Mouse (Mus musculus): ENCODE results near the gene Becn1. TPM values are rescaled to one million over a fixed set of nuclear protein-coding genes. Genes with fewer than 3 reads are reported as not detected.
A peak's percentile ranks its signal among the peaks of the same experiment; 100 is the strongest.

The Becn1 gene
- total RNA-seq, 2 experiments from 2014 or later = 219 to 223 TPM

- H3K27ac ChIP-seq = peak overlapping the region; percentile 96
- peak in 1 of 2 experiments; percentile 34 for DNase-seq (ENCODE audit: low spot score in 2 of 2)
- peak overlapping the region; percentile 86 for H3K4me3 ChIP-seq
- no peak for TF ChIP-seq CTCF (conservative IDR thresholded peaks at IDR 0.05)
These were observed 24.5 kb downstream of the Becn1 start for GRCm38 (mm10) chr11:101277381-101278222.

- no peak overlapping the region for H3K4me3 ChIP-seq
- peak overlapping the region; percentile 7; the same call in 1 of the 2 replicates for H3K27ac ChIP-seq
- DNase-seq (ENCODE audit: low spot score in 2 of 2) = no peak
- TF ChIP-seq CTCF (conservative IDR thresholded peaks at IDR 0.05) = no peak
These were observed 25.6 kb downstream of the Becn1 start for GRCm38 (mm10) chr11:101276319-101277070.

- TF ChIP-seq CTCF (conservative IDR thresholded peaks at IDR 0.05) = no peak
These were observed 26.8 kb downstream of the Becn1 start for GRCm38 (mm10) chr11:101275309-101275708.

GRCm38 (mm10) chr11:101272446-101272845 is 29.6 kb downstream of the Becn1 start:
- H3K27ac ChIP-seq = no peak overlapping the region
- TF ChIP-seq CTCF (conservative IDR thresholded peaks at IDR 0.05) = no peak
- H3K4me3 ChIP-seq = no peak overlapping the region
- DNase-seq (ENCODE audit: low spot score in 2 of 2) = no peak

More at GRCm38 (mm10) chr11:101275309-101275708, 26.8 kb downstream of the Becn1 start:
- H3K4me3 ChIP-seq = no peak overlapping the region
- no peak overlapping the region for H3K27ac ChIP-seq
- no peak for DNase-seq (ENCODE audit: low spot score in 2 of 2)

GRCm38 (mm10) chr11:101269577-101270116 is 32.4 kb downstream of the Becn1 start:
- no peak overlapping the region for H3K27ac ChIP-seq
- no peak for TF ChIP-seq CTCF (conservative IDR thresholded peaks at IDR 0.05)
- no peak overlapping the region for H3K4me3 ChIP-seq

GRCm38 (mm10) chr11:101265906-101266305 is 36.2 kb downstream of the Becn1 start:
- DNase-seq (ENCODE audit: low spot score in 2 of 2) = no peak
- no peak for TF ChIP-seq CTCF (conservative IDR thresholded peaks at IDR 0.05)
- H3K4me3 ChIP-seq = no peak overlapping the region
- H3K27ac ChIP-seq = no peak overlapping the region

More at GRCm38 (mm10) chr11:101269577-101270116, 32.4 kb downstream of the Becn1 start:
- DNase-seq (ENCODE audit: low spot score in 2 of 2) = no peak

- peak overlapping the region; percentile 0; the same call in 1 of the 2 replicates for H3K4me3 ChIP-seq
- no peak for DNase-seq (ENCODE audit: low spot score in 2 of 2)
- H3K27ac ChIP-seq = no peak overlapping the region
- TF ChIP-seq CTCF (conservative IDR thresholded peaks at IDR 0.05) = no peak
These were observed 37.1 kb downstream of the Becn1 start for GRCm38 (mm10) chr11:101264954-101265471.

- Histone ChIP-seq H3K4me3 (no peak overlapping the region), H3K27ac (no peak overlapping the region)
- no peak for DNase-seq (ENCODE audit: low spot score in 2 of 2)
- TF ChIP-seq CTCF (conservative IDR thresholded peaks at IDR 0.05) = no peak
These were observed 38.2 kb downstream of the Becn1 start for GRCm38 (mm10) chr11:101263989-101264280.

- DNase-seq (ENCODE audit: low spot score in 2 of 2) = no peak
- TF ChIP-seq CTCF (conservative IDR thresholded peaks at IDR 0.05) = no peak
- Histone ChIP-seq H3K4me3 (no peak overlapping the region), H3K27ac (no peak overlapping the region)
These were observed 38.7 kb downstream of the Becn1 start for GRCm38 (mm10) chr11:101263138-101263988.

GRCm38 (mm10) chr11:101262272-101262967 is 39.7 kb downstream of the Becn1 start:
- TF ChIP-seq CTCF (conservative IDR thresholded peaks at IDR 0.05) = no peak
- Histone ChIP-seq H3K27ac (no peak overlapping the region), H3K4me3 (no peak overlapping the region)
- no peak for DNase-seq (ENCODE audit: low spot score in 2 of 2)

- Histone ChIP-seq H3K4me3 (peak overlapping the region; percentile 55), H3K27ac (peak overlapping the region; percentile 81)
- no peak for DNase-seq (ENCODE audit: low spot score in 2 of 2)
- no peak for TF ChIP-seq CTCF (conservative IDR thresholded peaks at IDR 0.05)
These were observed 41.2 kb downstream of the Becn1 start for GRCm38 (mm10) chr11:101260826-101261380.

All from layer of hippocampus, adult 2 months (tissue).